15 mouse cellular contexts compared by ENCODE assay signal in genomic region chr1:105881466-105881865, GRCm38 (mm10).
DNase-seq lines count a peak whose midpoint lies in the region; ATAC-seq and TF ChIP-seq lines count a peak whose summit lies in the region.
"Had no signal": no experiment of that assay in that cellular context is flagged by ENCODE, and none has a peak within 500 bp of the region (broad histone marks: within the 10 kb centered on the region; RNA-seq: fewer than 3 reads in every experiment).

No protein-coding gene starts in this region.

- no peaks in the 10 kb centered on the region for H3K36me3 ChIP-seq in hindbrain, embryonic 14.5 days (replicated peaks; ENCODE audit: control insufficient read depth, insufficient read depth)
- H3K36me3 ChIP-seq in hindbrain, embryonic 16.5 days (ENCODE audit: control insufficient read depth, insufficient read depth, low read length) = no peaks in the 10 kb centered on the region
- no peaks in the 10 kb centered on the region for H3K36me3 ChIP-seq in lung, embryonic 14.5 days (ENCODE audit: insufficient read depth)
- H3K36me3 ChIP-seq in lung, postnatal 0 days (ENCODE audit: insufficient read depth, low read length) = no peaks in the 10 kb centered on the region
- H3K36me3 ChIP-seq in embryonic facial prominence, embryonic 14.5 days (ENCODE audit: control insufficient read depth, insufficient read depth, low read length) = no peaks in the 10 kb centered on the region
- no peaks in the 10 kb centered on the region for H3K36me3 ChIP-seq in stomach, embryonic 14.5 days (ENCODE audit: control insufficient read depth, insufficient read depth, low read length)
- H3K36me3 ChIP-seq: forebrain, embryonic 15.5 days had no signal

- peaks cover 9% of the 10 kb centered on the region; the same call in 1 of the 2 replicates for H3K4me1 ChIP-seq in hindbrain, embryonic 14.5 days (replicated peaks; ENCODE audit: control insufficient read depth, insufficient read depth, low read length)
- H3K4me1 ChIP-seq in hindbrain, embryonic 16.5 days (ENCODE audit: control insufficient read depth, insufficient read depth, low read depth, low read length) = peaks cover 9% of the 10 kb centered on the region; the same call in 1 of the 2 replicates
- no peaks in the 10 kb centered on the region for H3K4me1 ChIP-seq in lung, embryonic 14.5 days (ENCODE audit: insufficient read depth)
- H3K4me1 ChIP-seq in lung, postnatal 0 days (ENCODE audit: insufficient read depth, low read depth, low read length) = no peaks in the 10 kb centered on the region
- no peaks in the 10 kb centered on the region for H3K4me1 ChIP-seq in embryonic facial prominence, embryonic 14.5 days (ENCODE audit: control insufficient read depth, insufficient read depth, low read length)
- H3K4me1 ChIP-seq in stomach, embryonic 14.5 days (ENCODE audit: control insufficient read depth, insufficient read depth, low read length) = no peaks in the 10 kb centered on the region

- DNase-seq in hindbrain, embryonic 14.5 days (ENCODE audit: low spot score) = no peak
- no peak for DNase-seq in lung, embryonic 14.5 days
- DNase-seq in lung, postnatal 0 days (ENCODE audit: low spot score) = no peak
- DNase-seq in embryonic facial prominence, embryonic 14.5 days (ENCODE audit: low spot score) = no peak
- no peak for DNase-seq in spleen, postnatal 10 days (ENCODE audit: low spot score in 2 of 2)
- DNase-seq: cerebellum, adult 11-12 months; gastrocnemius, postnatal 25 days; kidney, adult 2 months; layer of hippocampus, adult 9-11 months; thymus, postnatal 25 days had no signal

- 0 out of 2 replicates have a peak, but pooled peaks have one; percentile 5 for ATAC-seq in hindbrain, embryonic 14.5 days (ENCODE audit: low FRiP score)
- ATAC-seq in hindbrain, embryonic 16.5 days = no peak
- ATAC-seq in lung, embryonic 14.5 days (ENCODE audit: insufficient read depth) = no peak
- no peak for ATAC-seq in lung, postnatal 0 days
- ATAC-seq in embryonic facial prominence, embryonic 14.5 days (ENCODE audit: low read depth) = no peak
- ATAC-seq in stomach, embryonic 14.5 days (ENCODE audit: insufficient number of reproducible peaks, insufficient read depth, low FRiP score, low read depth) = no peak

- no peak for TF ChIP-seq EP300 in lung, postnatal 0 days (IDR thresholded peaks at IDR 0.05)

- no peak overlapping the region for H3K9ac ChIP-seq in hindbrain, embryonic 14.5 days
- no peak overlapping the region for H3K9ac ChIP-seq in hindbrain, embryonic 16.5 days (ENCODE audit: low read depth, low read length)
- H3K9ac ChIP-seq in lung, embryonic 14.5 days = no peak overlapping the region
- no peak overlapping the region for H3K9ac ChIP-seq in lung, postnatal 0 days (replicated peaks; ENCODE audit: low read depth)
- H3K9ac ChIP-seq in embryonic facial prominence, embryonic 14.5 days (ENCODE audit: low read depth, low read length) = no peak overlapping the region
- H3K9ac ChIP-seq in stomach, embryonic 14.5 days (replicated peaks; ENCODE audit: low read depth, low read length) = no peak overlapping the region
- H3K9ac ChIP-seq: forebrain, embryonic 15.5 days; liver, embryonic 14.5 days had no signal

- no peak overlapping the region for H3K27ac ChIP-seq in hindbrain, embryonic 14.5 days
- H3K27ac ChIP-seq in hindbrain, embryonic 16.5 days (ENCODE audit: low read depth, low read length) = no peak overlapping the region
- H3K27ac ChIP-seq in lung, embryonic 14.5 days (ENCODE audit: low read depth) = no peak overlapping the region
- no peak overlapping the region for H3K27ac ChIP-seq in lung, postnatal 0 days (ENCODE audit: low read length)
- no peak overlapping the region for H3K27ac ChIP-seq in embryonic facial prominence, embryonic 14.5 days (replicated peaks; ENCODE audit: low read depth, low read length)
- no peak overlapping the region; the same call in 1 of the 2 replicates for H3K27ac ChIP-seq in stomach, embryonic 14.5 days (ENCODE audit: low read length)
- H3K27ac ChIP-seq: forebrain, embryonic 15.5 days; left cerebral cortex, adult 2 months; liver, embryonic 14.5 days had no signal

- H3K27me3 ChIP-seq in hindbrain, embryonic 14.5 days (ENCODE audit: control insufficient read depth, insufficient read depth, low read length) = no peaks in the 10 kb centered on the region
- H3K27me3 ChIP-seq in hindbrain, embryonic 16.5 days (replicated peaks; ENCODE audit: control insufficient read depth, insufficient read depth, low read length) = no peaks in the 10 kb centered on the region
- H3K27me3 ChIP-seq in lung, embryonic 14.5 days (ENCODE audit: insufficient read depth, low read length) = no peaks in the 10 kb centered on the region
- H3K27me3 ChIP-seq in lung, postnatal 0 days (replicated peaks; ENCODE audit: insufficient read depth, low read length) = no peaks in the 10 kb centered on the region
- H3K27me3 ChIP-seq in embryonic facial prominence, embryonic 14.5 days (replicated peaks; ENCODE audit: control insufficient read depth, insufficient read depth, low read length) = no peaks in the 10 kb centered on the region
- H3K27me3 ChIP-seq in stomach, embryonic 14.5 days (ENCODE audit: control insufficient read depth, insufficient read depth, low read length) = no peaks in the 10 kb centered on the region
- H3K27me3 ChIP-seq: forebrain, embryonic 15.5 days had no signal

- H3K4me3 ChIP-seq in hindbrain, embryonic 14.5 days (replicated peaks; ENCODE audit: low read length) = no peak overlapping the region
- H3K4me3 ChIP-seq in hindbrain, embryonic 16.5 days (ENCODE audit: low read length) = no peak overlapping the region
- H3K4me3 ChIP-seq in lung, embryonic 14.5 days (ENCODE audit: low read depth, low read length) = no peak overlapping the region
- H3K4me3 ChIP-seq in lung, postnatal 0 days (ENCODE audit: low read depth, low read length) = no peak overlapping the region
- H3K4me3 ChIP-seq in embryonic facial prominence, embryonic 14.5 days (ENCODE audit: low read depth, low read length) = no peak overlapping the region
- H3K4me3 ChIP-seq in stomach, embryonic 14.5 days (ENCODE audit: low read depth, low read length) = no peak overlapping the region
- H3K4me3 ChIP-seq: left cerebral cortex, adult 2 months had no signal

- no peak for TF ChIP-seq CTCF in lung, embryonic 14.5 days (IDR thresholded peaks at IDR 0.05; ENCODE audit: low read depth)
- no peak for TF ChIP-seq CTCF in lung, postnatal 0 days (IDR thresholded peaks at IDR 0.05)

- no peaks in the 10 kb centered on the region for H3K9me3 ChIP-seq in hindbrain, embryonic 14.5 days (ENCODE audit: control insufficient read depth, low read length)
- H3K9me3 ChIP-seq in hindbrain, embryonic 16.5 days (ENCODE audit: control insufficient read depth, low read length) = no peaks in the 10 kb centered on the region
- H3K9me3 ChIP-seq in lung, embryonic 14.5 days (ENCODE audit: low read depth, low read length) = no peaks in the 10 kb centered on the region
- H3K9me3 ChIP-seq in lung, postnatal 0 days (ENCODE audit: low read length) = no peaks in the 10 kb centered on the region
- H3K9me3 ChIP-seq in embryonic facial prominence, embryonic 14.5 days (ENCODE audit: control insufficient read depth, low read length) = no peaks in the 10 kb centered on the region
- no peaks in the 10 kb centered on the region for H3K9me3 ChIP-seq in stomach, embryonic 14.5 days (ENCODE audit: control insufficient read depth, low read depth, low read length)
- H3K9me3 ChIP-seq: forebrain, embryonic 15.5 days had no signal

- no peak overlapping the region for H3K4me2 ChIP-seq in hindbrain, embryonic 14.5 days (replicated peaks)
- no peak overlapping the region; the same call in 1 of the 2 replicates for H3K4me2 ChIP-seq in hindbrain, embryonic 16.5 days (ENCODE audit: low read length)
- peak overlapping the region; percentile 54; the same call in 1 of the 2 replicates for H3K4me2 ChIP-seq in lung, embryonic 14.5 days
- no peak overlapping the region for H3K4me2 ChIP-seq in lung, postnatal 0 days (replicated peaks; ENCODE audit: low read depth, low read length)
- H3K4me2 ChIP-seq in embryonic facial prominence, embryonic 14.5 days (ENCODE audit: low read depth, low read length) = peak overlapping the region; percentile 58; the same call in 1 of the 2 replicates
- 0 out of 2 replicates have a peak overlapping the region, but pooled peaks have one; percentile 39 for H3K4me2 ChIP-seq in stomach, embryonic 14.5 days (replicated peaks; ENCODE audit: low read depth, low read length)

- 77% methylated on average over 7 of the region's 7 CpGs for WGBS in hindbrain, embryonic 14.5 days
- WGBS in hindbrain, embryonic 16.5 days = 77% methylated on average over 7 of the region's 7 CpGs
- 74% methylated on average over 7 of the region's 7 CpGs for WGBS in lung, embryonic 14.5 days
- whole genome bisulfite sequencing in lung, postnatal 0 days = 69% methylated on average over 7 of the region's 7 CpGs
- 66% methylated on average over 7 of the region's 7 CpGs for WGBS in embryonic facial prominence, embryonic 14.5 days
- 70% methylated on average over 7 of the region's 7 CpGs for WGBS in stomach, embryonic 14.5 days

Comparison
In these comparisons a context has a peak if more than half of its experiments do, and no peak if none do; other contexts are left out.
1. H3K4me2 ChIP-seq: peak in lung, embryonic 14.5 days (single experiment), embryonic facial prominence, embryonic 14.5 days (single experiment) and stomach, embryonic 14.5 days (single experiment); none in hindbrain, embryonic 14.5 days (single experiment), hindbrain, embryonic 16.5 days (single experiment) and lung, postnatal 0 days (single experiment).